Mouse (Mus musculus) lung, postnatal 4 days (tissue): ENCODE data around the gene B830017H08Rik.
A peak's percentile ranks its signal among the peaks of the same experiment; 100 is the strongest.

Source experiments
- DNase-seq, 2 experiments: peaks; one replicate each; pipeline ENCODE4 v3.0.0; 2021

Gene B830017H08Rik

GRCm38 (mm10) chr16:17809711-17810110 is 23.2 kb upstream of the B830017H08Rik start:
- peak; percentile 69 to 86 for DNase-seq

- DNase-seq = no peak
Observed at GRCm38 (mm10) chr16:17812120-17812519, 20.8 kb upstream of the B830017H08Rik start.

- DNase-seq = peak in 1 of 2 experiments; percentile 23
Observed at GRCm38 (mm10) chr16:17813173-17813572, 19.7 kb upstream of the B830017H08Rik start.

- DNase-seq = peak; percentile 80 to 81
Observed at GRCm38 (mm10) chr16:17815411-17816402, 17.2 kb upstream of the B830017H08Rik start.

GRCm38 (mm10) chr16:17816528-17816927 is 16.4 kb upstream of the B830017H08Rik start:
- no peak for DNase-seq

GRCm38 (mm10) chr16:17826500-17826899 is 6.4 kb upstream of the B830017H08Rik start:
- DNase-seq = no peak

- no peak for DNase-seq
Observed at GRCm38 (mm10) chr16:17828229-17828628, 4.7 kb upstream of the B830017H08Rik start.

- no peak for DNase-seq
Observed at GRCm38 (mm10) chr16:17828867-17829266, 4.1 kb upstream of the B830017H08Rik start.

GRCm38 (mm10) chr16:17830385-17831178 is 2.3 kb upstream of the B830017H08Rik start:
- DNase-seq = no peak

GRCm38 (mm10) chr16:17831781-17832180 is 1.1 kb upstream of the B830017H08Rik start:
- DNase-seq = no peak

- DNase-seq = peak in 1 of 2 experiments; percentile 34
Observed at GRCm38 (mm10) chr16:17833321-17833680, 380 bp downstream of the B830017H08Rik start.

- peak in 1 of 2 experiments; percentile 41 for DNase-seq
Observed at GRCm38 (mm10) chr16:17833681-17834399, 919 bp downstream of the B830017H08Rik start.

- no peak for DNase-seq
Observed at GRCm38 (mm10) chr16:17834543-17834942, 1.6 kb downstream of the B830017H08Rik start.

GRCm38 (mm10) chr16:17835481-17835880 is 2.6 kb downstream of the B830017H08Rik start:
- no peak for DNase-seq

- no peak for DNase-seq
Observed at GRCm38 (mm10) chr16:17838051-17838450, 5.1 kb downstream of the B830017H08Rik start, which contains the start of gene Car15. Gene Car15, minus strand, starts transcription at chr16:17838364.

- DNase-seq = no peak
Observed at GRCm38 (mm10) chr16:17839976-17840375, 7.1 kb downstream of the B830017H08Rik start.

GRCm38 (mm10) chr16:17842437-17842836 is 9.5 kb downstream of the B830017H08Rik start:
- no peak for DNase-seq

GRCm38 (mm10) chr16:17843701-17844365 is 10.9 kb downstream of the B830017H08Rik start:
- DNase-seq = no peak

GRCm38 (mm10) chr16:17848431-17848830 is 15.5 kb downstream of the B830017H08Rik start:
- DNase-seq = no peak

GRCm38 (mm10) chr16:17848928-17849327 is 16.0 kb downstream of the B830017H08Rik start:
- DNase-seq = peak in 1 of 2 experiments; percentile 31

- DNase-seq = no peak
Observed at GRCm38 (mm10) chr16:17849486-17849885, 16.6 kb downstream of the B830017H08Rik start.

GRCm38 (mm10) chr16:17851331-17851730 is 18.4 kb downstream of the B830017H08Rik start:
- DNase-seq = no peak
